Mouse (Mus musculus) cortical plate, adult 2 months (tissue): ENCODE results near the gene Ky.

Experiments used
- CTCF ChIP-seq: fragments of 200-500 bp; IDR thresholded peaks from 2 replicates; pipeline ENCODE4 v1.5.1; 2011; ENCODE audit warnings: mild to moderate bottlenecking, control low read depth, low read length; ENCODE audit not compliant: insufficient read depth; ENCODE audit errors: extremely low read depth
- POLR2A ChIP-seq: fragments of 200-500 bp; IDR thresholded peaks from 2 replicates; pipeline ENCODE4 v1.6.1; 2011; ENCODE audit warnings: mild to moderate bottlenecking, low read length, control low read depth; ENCODE audit not compliant: insufficient read depth; ENCODE audit errors: extremely low read depth

DNA sequence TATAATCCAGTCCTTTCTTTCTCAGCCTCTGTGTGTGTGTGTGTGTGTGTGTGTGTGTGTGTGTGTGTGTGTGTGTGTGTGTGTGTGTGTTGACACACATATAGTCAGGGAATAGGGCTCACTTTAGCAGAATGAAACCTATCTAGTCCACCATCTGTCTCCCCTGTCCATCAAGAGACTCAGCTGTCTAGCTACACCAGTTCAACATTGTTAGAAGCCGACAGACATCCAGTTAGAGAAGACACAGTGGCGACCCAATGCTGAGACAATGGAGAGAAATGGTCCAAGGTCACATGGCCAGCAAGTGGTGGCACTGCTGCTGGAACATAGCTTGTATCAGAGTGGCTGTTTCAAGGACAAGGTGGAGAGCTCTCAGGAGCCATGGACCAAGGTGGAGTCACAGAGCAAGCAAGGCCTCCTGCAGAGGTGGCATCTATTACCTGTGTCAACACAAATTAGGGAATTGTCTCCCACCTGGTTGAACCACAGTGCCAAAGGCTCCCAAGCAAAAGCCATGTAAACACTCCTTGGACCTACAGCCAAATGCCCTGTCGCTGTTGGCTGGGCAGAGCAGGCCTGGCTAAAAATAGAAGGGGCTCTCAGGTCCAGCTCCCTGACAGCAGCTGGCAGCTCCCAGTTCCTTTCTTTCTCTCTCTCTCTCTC is 703 bp upstream of the Ky start:
- TF ChIP-seq CTCF (no peak), POLR2A (no peak)
